Mouse (Mus musculus) MEL-GATA-1-ER (cell line): Measurements from ENCODE around the gene Tctn3.
"Not testable (repeated sequence)": the region's sequence is repeated elsewhere in the genome, so short reads cannot be mapped to it uniquely, and the experiment has no call there.

Source experiments
- DNase-seq: peaks from one replicate; pipeline ENCODE4 v3.0.0-alpha.2; 2012; ENCODE audit warnings: low read depth; ENCODE audit errors: extremely low read depth

Gene Tctn3

DNA sequence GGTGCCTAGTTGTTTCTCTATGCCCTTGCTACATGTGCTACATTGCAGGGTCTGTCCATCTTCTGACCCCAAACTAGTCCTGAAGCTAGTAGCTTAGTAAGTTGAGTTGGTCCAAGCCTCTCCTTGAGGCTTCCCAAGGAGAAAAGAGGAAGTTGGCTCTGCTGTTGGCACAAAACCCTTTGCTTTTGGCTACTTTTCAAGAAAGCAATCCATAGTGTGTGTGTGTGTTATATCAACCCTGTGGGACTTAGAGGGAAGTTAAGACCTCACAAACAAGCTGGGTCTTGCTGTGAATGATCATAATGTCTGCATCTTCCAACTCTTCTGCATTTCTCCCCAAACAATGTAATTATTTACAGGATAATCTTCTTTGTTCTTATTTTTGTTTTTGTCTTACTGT is 16.9 kb upstream of the Tctn3 start:
- DNase-seq: no peak

DNA sequence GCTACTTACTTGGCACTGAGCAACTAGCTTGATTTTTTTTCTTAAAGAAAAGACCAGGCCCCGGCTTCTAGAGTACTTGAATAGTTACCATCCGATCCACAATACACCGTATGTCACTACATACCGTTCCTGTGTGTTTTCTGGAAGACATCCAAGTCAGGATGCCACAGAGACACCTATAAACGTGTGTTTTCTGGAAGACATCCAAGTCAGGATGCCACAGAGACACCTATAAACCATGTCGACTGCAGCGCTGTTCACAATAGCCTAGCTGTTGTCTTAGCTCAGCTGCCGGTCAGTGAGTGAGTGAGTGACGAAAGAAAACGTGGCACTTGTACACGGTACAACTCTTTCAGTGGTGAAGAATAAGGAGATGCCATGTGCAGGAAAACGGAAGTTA is 13.9 kb upstream of the Tctn3 start:
- DNase-seq: no peak

DNA sequence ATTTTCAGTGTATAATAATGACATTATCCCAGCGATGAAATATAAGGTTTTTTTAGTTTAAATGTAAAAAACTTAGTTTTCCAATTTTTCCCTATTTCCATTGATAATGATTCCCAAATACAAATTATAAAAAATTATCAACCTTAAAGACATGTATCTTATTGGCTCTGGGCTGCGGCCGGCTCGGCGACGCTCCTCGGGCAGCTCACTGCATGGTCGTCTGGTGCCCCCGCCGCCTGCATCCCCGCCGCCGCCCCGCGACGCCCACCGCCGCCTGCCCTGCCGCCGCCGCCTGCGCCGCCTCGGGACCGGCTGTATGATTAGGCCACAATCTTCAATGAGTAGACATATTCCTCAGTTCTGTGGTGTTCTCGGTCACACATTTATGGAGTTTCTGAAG is 9.6 kb upstream of the Tctn3 start:
- DNase-seq: not testable (repeated sequence)

DNA sequence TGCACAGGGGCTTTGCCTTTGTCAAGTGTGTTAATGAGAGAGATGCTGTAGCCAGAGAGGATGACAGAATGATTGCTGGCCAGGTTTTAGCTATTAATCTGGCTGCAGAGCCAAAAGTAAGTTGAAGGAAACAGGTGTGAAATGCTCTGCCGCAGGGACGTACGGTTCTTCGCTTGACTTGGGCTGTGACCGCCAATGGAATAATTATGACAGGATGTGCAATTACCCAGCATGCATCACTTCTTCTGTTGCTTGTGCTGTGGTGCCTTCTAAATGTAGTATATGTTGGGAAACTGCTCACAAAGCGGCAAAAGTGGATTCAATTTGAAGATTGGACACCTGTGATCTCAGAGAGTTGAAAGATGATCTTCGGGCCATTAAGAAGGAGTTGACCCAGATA is 4.0 kb upstream of the Tctn3 start:
- DNase-seq: no peak

DNA sequence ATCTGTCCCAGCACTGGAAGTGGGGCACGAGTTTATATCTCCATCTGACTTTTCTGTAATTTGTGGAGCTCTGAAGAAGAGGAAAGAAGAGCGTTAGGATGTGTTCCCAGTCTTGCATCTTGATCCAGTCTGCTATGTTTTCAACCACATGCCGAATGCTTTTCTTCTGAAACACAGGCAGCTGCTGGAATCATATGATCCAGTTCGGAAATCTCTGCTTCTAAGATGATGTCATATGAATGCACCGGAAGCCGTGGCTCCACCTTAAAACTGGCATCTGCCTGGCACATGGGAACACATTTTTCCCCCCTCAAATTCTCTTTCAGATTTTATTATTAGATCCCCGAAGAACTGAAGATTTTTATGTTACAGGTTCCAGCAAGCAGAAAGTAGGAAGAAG is 2.8 kb upstream of the Tctn3 start:
- no peak for DNase-seq

DNA sequence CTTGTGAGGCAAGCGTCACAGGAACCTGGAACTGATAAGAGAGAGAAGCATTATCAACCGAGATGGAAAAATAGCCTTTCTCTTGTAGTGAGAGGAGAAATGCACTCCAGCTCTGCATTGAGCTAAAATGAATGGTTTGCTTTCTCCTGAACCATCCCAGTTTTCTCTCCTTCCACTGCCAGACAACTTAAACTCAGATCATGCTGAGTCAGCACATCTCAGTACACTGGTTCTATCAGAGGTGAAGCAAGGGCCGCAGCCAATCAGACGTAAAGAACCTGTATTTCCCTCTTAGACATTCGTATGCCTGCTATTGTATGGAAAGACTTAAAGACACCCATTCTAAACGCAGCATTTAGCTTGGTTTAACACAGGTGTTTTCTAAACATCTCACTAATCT is 4.4 kb downstream of the Tctn3 start:
- DNase-seq: no peak

DNA sequence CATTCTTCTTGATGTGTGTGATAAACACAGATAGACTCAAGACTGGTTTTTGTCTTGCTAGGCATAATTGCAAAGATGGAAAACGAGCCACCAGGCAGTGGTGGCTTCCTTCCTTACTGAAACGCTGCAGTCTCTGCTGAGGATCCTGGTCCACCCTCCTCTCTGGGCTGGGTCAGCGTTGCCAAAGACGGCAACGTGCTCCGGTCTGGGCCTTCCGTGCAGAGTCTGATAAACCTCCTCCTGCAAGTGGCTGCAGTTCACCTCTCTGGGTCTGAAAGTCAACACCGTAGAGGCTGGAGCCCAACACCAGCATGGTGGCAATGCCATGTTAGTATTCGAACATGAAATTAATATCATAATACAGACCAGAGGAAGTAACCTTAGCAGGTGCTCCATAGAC is 6.8 kb downstream of the Tctn3 start:
- DNase-seq: no peak

DNA sequence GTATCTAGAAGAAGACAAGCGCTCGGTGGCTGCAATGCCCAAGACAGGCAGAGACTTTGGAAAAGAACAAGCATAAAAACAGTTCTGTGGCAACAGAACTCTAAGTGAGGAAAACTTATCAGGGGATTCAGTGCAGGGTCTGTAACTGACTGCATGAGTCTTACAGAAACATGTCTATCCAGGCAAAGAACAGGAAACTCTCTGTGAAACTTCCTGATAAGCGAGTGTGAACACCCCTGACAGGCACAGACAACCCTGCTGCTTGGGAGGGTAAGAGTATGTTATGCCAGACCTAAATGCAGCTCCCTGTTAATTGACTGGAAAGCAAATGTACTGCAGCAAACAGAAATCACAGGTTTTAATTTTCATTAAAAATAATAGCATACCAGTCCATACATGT is 10.2 kb downstream of the Tctn3 start:
- peak; percentile 18 for DNase-seq

DNA sequence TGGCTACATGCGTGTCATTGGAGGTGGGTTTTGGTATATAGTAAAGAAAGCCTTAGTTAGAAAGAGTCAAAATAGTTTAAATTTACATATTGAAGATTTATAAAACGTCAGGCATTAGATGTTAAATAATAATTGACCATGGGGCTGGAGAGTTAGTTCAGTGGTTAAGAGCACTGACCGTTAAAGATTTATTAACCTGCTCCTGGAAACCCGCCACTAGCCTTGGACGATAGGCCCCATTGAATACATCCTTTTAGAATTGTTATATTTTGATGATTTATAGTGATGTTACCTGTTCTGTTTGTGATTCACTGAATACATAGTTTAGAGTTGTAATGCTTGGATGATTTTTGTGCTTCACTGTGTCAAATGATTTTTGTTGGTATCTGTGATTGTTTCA is 11.2 kb downstream of the Tctn3 start:
- DNase-seq: not testable (repeated sequence)

DNA sequence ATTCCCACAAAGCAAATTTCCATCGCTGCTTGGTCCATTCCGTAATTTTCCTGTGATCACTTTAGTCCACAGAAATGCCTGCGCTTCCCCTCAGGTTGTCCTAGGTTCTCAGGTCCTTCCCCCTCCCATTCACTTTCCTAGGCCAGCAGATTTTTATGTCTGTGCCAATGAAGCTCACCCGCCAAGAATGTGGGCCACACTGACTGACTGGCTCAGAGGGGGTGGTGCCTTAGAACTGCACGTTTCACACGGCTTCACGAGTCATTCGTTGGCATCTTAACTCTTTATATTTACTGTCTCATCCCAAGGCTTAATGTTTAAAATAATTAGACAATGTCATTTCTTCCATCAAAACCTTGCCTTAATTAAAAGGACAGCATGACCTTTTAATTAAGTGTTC is 16.2 kb downstream of the Tctn3 start:
- DNase-seq: no peak

DNA sequence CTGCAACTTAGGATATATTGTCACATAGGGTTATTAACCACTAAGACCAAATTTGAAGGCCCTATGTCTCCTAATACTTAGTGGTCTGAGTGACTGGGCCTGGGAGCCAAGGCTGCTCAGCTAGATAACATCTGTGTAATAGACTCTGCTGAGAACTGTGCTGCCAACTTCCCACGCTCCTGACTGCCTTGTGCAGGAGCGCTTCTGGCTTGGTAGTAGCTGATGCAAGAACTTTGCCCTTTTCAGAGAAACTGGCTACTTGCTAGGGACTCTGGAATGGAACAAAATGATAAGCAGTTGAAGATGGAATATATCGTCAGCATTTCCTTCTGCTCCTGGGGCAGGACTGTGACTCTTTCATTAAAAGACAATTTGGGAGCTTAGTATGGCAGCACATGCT is 16.8 kb downstream of the Tctn3 start:
- no peak for DNase-seq

DNA sequence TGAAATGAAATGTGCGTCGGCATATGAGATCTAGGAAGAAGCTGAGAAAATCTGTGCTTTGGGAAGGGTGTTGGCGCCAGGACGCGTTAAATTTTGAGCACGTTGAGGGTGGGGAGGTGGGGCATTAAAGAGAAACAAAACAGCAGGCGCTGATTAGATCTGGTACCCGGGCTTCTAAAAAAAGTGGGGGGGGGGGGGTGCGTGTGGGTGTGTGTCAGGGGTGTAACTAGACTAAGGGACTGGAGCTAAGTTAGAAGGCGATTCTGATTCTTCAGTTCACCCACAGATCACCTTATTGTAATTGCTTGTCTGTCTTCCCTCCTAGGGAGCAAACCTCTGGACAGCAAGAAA is 22.5 kb downstream of the Tctn3 start:
- no peak for DNase-seq

DNA sequence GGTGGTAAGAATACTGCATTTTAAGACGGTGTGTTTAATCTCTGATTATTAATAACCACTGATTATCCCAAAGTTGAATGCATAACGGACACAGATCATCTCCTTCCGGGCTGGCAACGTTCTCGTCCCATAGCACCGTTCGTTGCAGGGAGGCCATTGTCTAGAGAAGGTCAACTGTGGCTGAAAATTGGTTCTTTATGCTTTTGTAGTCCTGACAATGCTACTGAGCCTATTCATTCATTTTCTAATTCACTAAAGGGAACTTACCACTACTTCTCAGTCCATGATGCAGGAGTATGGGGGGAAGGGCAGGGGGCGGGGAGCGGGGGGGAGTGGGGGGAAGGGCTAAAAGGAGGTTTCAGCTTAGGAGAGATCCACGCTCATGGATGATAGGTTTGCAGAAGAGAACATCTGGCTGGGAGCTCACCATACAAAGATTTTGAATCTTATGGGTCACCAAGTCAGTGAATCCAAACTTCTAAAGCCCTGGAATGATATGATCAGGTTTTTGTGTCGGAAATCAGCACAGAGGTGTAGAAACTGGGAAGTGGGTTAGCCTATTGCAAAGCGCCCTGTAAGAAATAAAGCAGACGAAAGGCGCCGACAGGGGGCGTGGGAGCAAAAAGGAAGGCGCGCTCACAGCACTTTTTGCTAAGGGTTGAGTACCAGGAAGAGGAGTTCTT is 23.0 kb downstream of the Tctn3 start:
- peak; percentile 90 for DNase-seq

DNA sequence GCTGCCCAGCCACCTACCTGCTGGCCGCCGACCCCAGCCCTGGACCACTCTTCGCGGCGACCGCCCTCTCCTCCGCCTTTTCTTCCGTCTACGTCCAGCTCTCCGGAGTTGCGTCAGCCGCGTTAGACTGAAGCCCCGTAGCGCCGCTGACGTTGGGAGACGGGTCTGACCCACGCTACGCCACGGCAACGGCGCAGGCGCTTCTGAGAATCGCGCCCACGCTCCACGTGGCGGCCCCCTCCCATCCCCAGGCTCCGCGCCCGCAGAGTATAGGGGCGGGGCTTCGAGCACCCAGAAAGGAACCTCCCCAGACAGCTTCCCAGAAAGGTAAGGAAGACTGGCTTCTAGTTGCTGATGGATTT is 23.8 kb downstream of the Tctn3 start, which contains the start of gene Aldh18a1:
Gene Aldh18a1 (minus strand): TSS at position 171 of the 362 bp plus-strand sequence.
- peak; percentile 68 for DNase-seq

DNA sequence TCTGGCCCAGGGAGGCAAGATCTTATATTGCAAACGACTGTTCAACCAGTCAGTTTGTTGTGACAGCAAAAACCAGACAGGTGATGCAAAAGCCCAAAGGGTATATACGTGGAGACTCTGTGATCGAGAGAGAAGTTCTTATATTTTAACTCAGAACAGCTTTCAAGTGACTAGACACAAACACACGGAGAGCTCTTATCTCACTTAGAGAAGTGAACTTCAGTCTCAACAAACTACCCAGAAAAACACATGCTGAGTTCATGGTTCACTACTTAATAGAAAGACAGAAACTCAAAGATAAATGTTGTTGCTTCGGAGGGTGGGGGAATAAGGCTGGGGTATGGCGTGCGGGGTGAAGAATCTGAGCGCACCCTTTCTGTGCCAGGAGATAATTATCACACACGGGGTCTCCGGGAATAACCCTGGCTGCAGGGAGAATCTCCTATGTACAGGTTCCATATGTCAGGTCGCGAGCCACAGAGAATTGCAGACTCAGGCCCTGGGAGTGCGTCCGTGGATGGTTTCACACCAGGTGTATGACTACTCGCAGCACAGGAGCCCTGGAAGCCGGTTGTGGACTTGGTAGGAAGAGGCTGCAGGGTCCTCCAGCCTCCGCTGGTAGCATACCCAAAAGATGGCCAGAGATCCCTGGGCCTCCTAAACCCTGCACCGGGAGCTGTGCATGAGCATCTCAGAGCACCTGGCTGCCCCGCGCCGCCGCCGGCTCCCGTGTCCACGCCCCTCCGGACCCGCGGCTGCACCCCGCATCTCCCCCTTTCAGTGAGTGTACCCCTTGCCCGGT is 24.3 kb downstream of the Tctn3 start:
- DNase-seq: peak; percentile 34

DNA sequence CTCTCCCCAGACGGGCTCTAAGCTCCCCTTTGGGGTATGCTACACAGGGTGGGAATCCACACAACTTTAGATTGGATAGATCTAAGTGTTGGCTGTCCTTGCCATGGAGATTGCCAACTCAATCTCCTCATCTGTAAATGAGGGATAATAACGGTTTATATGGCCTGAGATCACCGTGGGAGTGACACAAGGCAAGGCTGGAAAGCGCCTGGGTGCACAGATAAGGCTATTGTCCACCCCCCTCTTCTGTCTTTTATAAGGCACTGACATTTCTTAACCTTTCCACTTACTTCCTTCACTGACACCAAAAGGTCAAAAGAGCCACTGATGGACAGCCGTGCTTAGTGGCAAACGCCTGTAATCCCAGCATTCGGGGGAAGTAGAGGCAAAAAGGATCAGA is 25.1 kb downstream of the Tctn3 start:
- DNase-seq: no peak

DNA sequence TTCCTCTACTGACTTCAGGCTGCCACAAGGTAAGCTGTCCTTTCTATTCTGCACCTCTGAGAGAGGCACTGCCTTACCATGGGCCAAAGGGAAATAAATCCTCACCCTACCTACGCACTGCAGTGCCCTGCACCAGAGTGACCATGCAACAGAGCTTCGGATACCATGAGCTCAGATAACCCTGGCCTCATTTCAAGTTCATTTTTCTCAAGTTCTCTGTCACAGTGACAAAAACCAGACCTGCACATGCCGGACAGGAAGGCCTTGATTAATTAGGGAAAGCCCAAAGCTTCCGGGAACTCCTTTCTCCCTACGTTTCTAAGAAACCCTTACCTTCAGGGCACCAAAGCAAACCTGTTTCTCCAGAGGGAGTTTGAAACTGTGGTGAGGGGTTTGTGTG is 30.4 kb downstream of the Tctn3 start:
- DNase-seq: no peak

DNA sequence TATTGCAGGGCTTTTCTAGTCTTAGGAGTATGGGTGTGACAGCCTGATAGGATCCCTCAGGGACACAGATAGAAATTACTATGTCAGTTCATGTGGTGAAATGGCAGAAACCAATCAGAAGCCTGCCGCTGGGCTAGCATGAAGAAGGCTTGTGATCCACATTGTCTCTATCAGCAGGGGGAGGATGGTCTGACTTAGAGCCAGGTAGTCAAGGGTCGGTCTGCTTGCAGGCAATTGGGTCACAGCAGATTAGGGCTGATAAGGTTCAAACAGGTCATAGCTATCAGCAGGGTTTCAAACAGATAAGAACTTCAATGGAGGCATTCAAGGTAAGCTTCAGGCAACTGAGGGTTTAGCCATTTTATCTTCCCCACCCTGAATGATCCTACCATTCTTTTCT is 31.1 kb downstream of the Tctn3 start:
- DNase-seq: no peak

DNA sequence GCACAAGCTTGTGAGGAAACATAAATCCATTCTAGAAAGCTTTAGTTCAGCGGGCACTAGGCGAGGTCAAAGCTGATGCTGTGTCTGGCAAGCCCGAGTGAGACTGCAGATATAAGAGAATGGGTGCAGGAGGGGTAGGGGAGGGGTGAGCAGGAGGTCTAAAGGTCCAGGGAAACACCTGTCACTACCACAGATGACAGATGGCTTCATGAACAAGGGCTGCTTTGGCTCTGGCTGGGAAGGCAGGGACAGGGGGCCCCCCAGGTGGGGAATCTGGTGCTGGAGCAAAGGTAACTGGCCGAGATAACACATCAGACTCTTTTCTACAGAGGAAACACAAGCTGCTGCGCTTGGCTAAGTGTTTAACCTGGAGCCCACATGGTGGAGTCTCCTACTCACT is 36.6 kb downstream of the Tctn3 start:
- DNase-seq: no peak

DNA sequence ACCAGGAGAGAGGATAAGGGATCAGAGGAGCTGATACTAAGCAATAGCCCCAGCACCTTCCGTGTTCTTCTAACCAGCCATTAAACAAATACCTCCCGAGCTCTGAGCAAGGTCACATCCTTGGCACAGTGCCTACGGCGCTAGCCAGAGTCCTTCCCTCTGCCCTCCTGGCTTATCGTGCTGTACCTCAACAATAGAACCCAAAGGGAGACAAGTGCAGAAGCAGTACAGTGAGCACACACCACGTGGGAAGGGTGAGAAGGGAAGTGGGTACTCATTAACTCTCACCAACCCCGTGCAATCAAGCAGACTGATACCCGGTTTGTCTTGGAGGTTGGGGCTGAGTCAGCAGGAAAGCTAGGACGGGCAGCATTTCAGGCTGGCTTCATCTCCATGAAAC is 41.3 kb downstream of the Tctn3 start:
- no peak for DNase-seq

DNA sequence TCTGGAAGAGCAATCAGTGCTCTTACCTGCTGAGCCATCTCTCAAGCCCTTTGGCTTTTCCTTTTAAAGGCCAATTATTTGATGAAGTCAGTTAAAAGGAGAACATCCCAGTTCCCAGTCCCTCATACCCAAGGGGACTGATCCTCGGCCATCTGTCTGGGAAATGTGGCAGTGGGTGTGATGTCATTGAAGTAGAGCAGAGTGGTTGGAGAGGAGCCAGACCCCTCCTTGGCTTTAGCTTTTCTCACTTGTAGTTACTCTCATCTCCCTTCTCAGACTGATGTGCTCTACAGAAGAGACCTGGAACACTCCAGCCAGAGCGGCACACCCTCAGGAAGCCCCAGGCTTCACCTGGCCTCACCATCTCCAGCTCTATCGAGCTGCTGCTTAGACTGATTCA is 44.4 kb downstream of the Tctn3 start:
- DNase-seq: no peak

DNA sequence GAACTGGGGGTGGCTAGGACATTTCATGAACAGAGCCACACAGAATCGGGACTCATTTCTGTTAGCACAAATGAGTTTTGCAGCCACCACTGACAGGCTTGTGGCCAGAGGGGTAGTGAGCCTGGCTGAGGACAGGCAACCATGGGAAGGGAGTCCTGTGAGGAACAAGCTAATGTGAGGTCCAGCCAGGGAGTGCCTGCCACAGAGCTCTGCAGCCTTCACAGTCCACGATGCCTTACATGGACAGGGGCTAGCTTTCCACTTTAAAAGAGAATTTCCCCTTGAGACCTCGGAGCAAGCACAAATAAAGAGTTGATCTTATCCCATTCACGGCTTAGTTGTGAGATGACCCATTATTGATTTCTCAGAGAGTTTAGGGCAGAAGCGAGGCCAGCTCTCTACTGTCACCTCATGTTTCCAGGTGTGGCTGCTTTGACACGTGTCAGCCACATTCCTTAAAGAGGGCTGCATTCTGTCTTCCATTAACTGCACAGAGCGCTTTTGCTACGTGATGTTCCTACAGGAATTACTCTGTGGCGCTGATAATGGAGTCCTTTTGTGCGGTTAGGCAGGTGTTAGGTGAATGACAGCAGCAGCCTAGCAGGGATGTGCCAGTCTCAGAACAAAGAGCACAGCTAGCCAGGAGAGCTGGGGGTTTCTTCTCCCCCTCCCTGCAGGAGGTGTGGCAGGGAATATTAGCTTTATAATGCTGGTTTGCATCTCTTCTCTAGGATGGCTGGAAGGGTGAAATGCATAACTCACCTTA is 48.0 kb downstream of the Tctn3 start:
- no peak for DNase-seq
